In the genomic region with DNA sequence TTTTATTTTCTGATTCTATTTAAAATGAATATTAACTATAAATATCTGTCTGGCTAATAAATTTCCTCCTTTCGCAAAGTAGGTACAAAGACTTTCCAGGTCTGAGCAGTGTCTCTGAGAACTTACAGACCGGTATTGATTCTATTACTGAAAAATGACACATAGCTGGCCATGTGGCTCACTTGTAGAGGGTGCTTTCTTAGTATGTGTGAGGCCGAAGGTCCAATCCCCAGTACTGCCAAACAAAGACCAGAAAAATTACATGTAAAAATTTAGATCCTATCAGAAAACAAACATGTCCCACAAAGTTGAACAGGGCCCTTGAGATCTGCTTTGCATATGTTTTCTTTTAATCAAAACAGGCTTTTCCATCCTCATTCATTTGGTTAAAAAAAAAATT, we compare ENCODE assay signal across 17 mouse cellular contexts. TPM values are rescaled to one million over a fixed set of nuclear protein-coding genes. Genes with fewer than 3 reads are reported as not detected.
DNase-seq lines count a peak whose midpoint lies in the region; ATAC-seq and TF ChIP-seq lines count a peak whose summit lies in the region.
"Had no signal": no experiment of that assay in that cellular context is flagged by ENCODE, and none has a peak within 500 bp of the region (broad histone marks: within the 10 kb centered on the region; RNA-seq: fewer than 3 reads in every experiment).

No protein-coding gene starts in this region.

- H3K4me1 ChIP-seq in midbrain, embryonic 10.5 days: peaks cover 46% of the 10 kb centered on the region
- peaks cover 6% of the 10 kb centered on the region; the same call in 1 of the 2 replicates for H3K4me1 ChIP-seq in midbrain, postnatal 0 days (ENCODE audit: insufficient read depth, low read length)
- peaks cover 44% of the 10 kb centered on the region for H3K4me1 ChIP-seq in midbrain, embryonic 13.5 days (replicated peaks)

- TF ChIP-seq CTCF in midbrain, postnatal 0 days (IDR thresholded peaks at IDR 0.05): no peak

- peaks cover 35% of the 10 kb centered on the region for H3K36me3 ChIP-seq in midbrain, embryonic 10.5 days
- no peaks in the 10 kb centered on the region for H3K36me3 ChIP-seq in midbrain, postnatal 0 days (ENCODE audit: insufficient read depth, low read length)
- H3K36me3 ChIP-seq in midbrain, embryonic 13.5 days: peaks cover 4% of the 10 kb centered on the region; the same call in 1 of the 2 replicates

- peaks cover 69% of the 10 kb centered on the region for H3K27me3 ChIP-seq in midbrain, embryonic 10.5 days (ENCODE audit: low read depth, poor library complexity, severe bottlenecking)
- no peaks in the 10 kb centered on the region for H3K27me3 ChIP-seq in midbrain, postnatal 0 days (ENCODE audit: insufficient read depth, low read length)
- peaks cover 22% of the 10 kb centered on the region for H3K27me3 ChIP-seq in midbrain, embryonic 13.5 days

- H3K4me3 ChIP-seq in midbrain, embryonic 10.5 days: no peak overlapping the region
- H3K4me3 ChIP-seq in midbrain, postnatal 0 days (ENCODE audit: low read depth, low read length): no peak overlapping the region
- H3K4me3 ChIP-seq in midbrain, embryonic 13.5 days (replicated peaks): no peak overlapping the region

- 0 out of 2 replicates have a peak, but pooled peaks cover 2% of the 10 kb centered on the region for H3K9me3 ChIP-seq in midbrain, embryonic 10.5 days (replicated peaks)
- H3K9me3 ChIP-seq in midbrain, postnatal 0 days (ENCODE audit: low read length): no peaks in the 10 kb centered on the region
- no peaks in the 10 kb centered on the region for H3K9me3 ChIP-seq in midbrain, embryonic 13.5 days

- no peak overlapping the region for H3K9ac ChIP-seq in midbrain, postnatal 0 days (replicated peaks; ENCODE audit: low read length, poor library complexity, severe bottlenecking)
- H3K9ac ChIP-seq in midbrain, embryonic 13.5 days (replicated peaks): no peak overlapping the region

- 69% methylated on average over 3 of the region's 3 CpGs for WGBS in midbrain, embryonic 10.5 days
- 34% methylated on average over 3 of the region's 3 CpGs for WGBS in midbrain, postnatal 0 days
- WGBS in midbrain, embryonic 13.5 days: 19% methylated on average over 3 of the region's 3 CpGs

- peak; percentile 9 for DNase-seq in embryo, embryonic 10.5 days (ENCODE audit: low spot score)
- DNase-seq in embryo, embryonic 10 days (ENCODE audit: low spot score): no peak
- no peak for DNase-seq in midbrain, embryonic 10.5 days (ENCODE audit: low spot score)
- DNase-seq in midbrain, postnatal 0 days (ENCODE audit: low spot score): no peak
- no peak for DNase-seq in testis, postnatal 14 days (ENCODE audit: low spot score)
- no peak for DNase-seq in heart, postnatal 36 days
- DNase-seq: adrenal gland, postnatal 14 days; cerebellum, adult 11 months; heart, postnatal 10 days; kidney, adult 18-20 months; lung, postnatal 10 days had no signal

- H3K27ac ChIP-seq in midbrain, embryonic 10.5 days (replicated peaks): peak overlapping the region; percentile 49; the same call in 1 of the 2 replicates
- H3K27ac ChIP-seq in midbrain, postnatal 0 days (ENCODE audit: low read depth, low read length): no peak overlapping the region
- H3K27ac ChIP-seq in midbrain, embryonic 13.5 days: peak overlapping the region; percentile 64
- H3K27ac ChIP-seq: kidney, postnatal 0 days; stomach, postnatal 0 days had no signal

- no peak overlapping the region for H3K4me2 ChIP-seq in midbrain, postnatal 0 days (ENCODE audit: low read depth, low read length, poor library complexity, severe bottlenecking)
- peak overlapping the region; percentile 4; the same call in 1 of the 2 replicates for H3K4me2 ChIP-seq in midbrain, embryonic 13.5 days (replicated peaks)
- H3K4me2 ChIP-seq: heart, embryonic 11.5 days had no signal

- intact Hi-C loops in heart, postnatal 36 days (cut with DNase I): no loop called here

- ATAC-seq in midbrain, postnatal 0 days (ENCODE audit: low FRiP score): no peak
- peak; percentile 28; the same call in 1 of the 2 replicates for ATAC-seq in midbrain, embryonic 13.5 days
- no peak for ATAC-seq in erythroblast, adult 5-6 weeks (replicated peaks; ENCODE audit: low FRiP score, poor library complexity, severe bottlenecking)
- ATAC-seq: activated CD4-positive, CD25-positive, alpha-beta regulatory T cell, adult 4 months had no signal

RNA-seq across cellular contexts. Expression of gene Tle1, which starts 33.5 kb away (rescaled TPM):
- polyA plus RNA-seq in midbrain, embryonic 10.5 days (2016; fragmentation: Nextera tagmentation; extraction: Ambion mirVana): 27.2 and 30.6 TPM in 2 replicates
- 77.9 and 91.6 TPM in 2 replicates for total RNA-seq in midbrain, postnatal 0 days (2014; rRNA removed)
- 20.5 and 23.0 TPM in 2 replicates for polyA plus RNA-seq in midbrain, postnatal 0 days (2015; fragmentation: Nextera tagmentation; extraction: Ambion mirVana)
- 39.2 and 45.9 TPM in 2 replicates for polyA plus RNA-seq in midbrain, embryonic 13.5 days (2015; fragmentation: Nextera tagmentation; extraction: Ambion mirVana)
- 8.6 TPM in 2 replicates for total RNA-seq in erythroblast, adult 5-6 weeks (2015; ENCODE audit: low replicate concordance)
- total RNA-seq in erythroblast, adult 5-6 weeks (2017; ENCODE audit: low replicate concordance): 2.9 and 3.1 TPM in 2 replicates
- 1 to 10 TPM; 7.4 to 7.9 TPM for total RNA-seq in heart, postnatal 36 days (2021)
